Mouse (Mus musculus) left cerebral cortex, postnatal 25 days (tissue): ENCODE measurements around the gene Il2ra. TPM values are rescaled to one million over a fixed set of nuclear protein-coding genes. Genes with fewer than 3 reads are reported as not detected.
"Not testable (repeated sequence)": the region's sequence is repeated elsewhere in the genome, so short reads cannot be mapped to it uniquely, and the experiment has no call there.

Source experiments
- DNase-seq, 2 experiments: peaks; one replicate each; pipeline ENCODE4 v3.0.0; 2022; ENCODE audit warnings: low spot score in 2 of 2, mixed read lengths in 1 of 2
- intact Hi-C: fragments of 180-260 bp; cut with DNase I; formaldehyde crosslinking; loops from one replicate; pipeline ENCODE4 v1.15.1; 2025
- total RNA-seq, 2 experiments: library from RNA; stranded (reverse); gene quantifications; 2 replicates each; pipeline ENCODE4 v1.2.3; 2021

The Il2ra gene
- total RNA-seq, result not detected

- DNase-seq, result no peak
- intact Hi-C loops, result no loop called here
Measured at GRCm38 (mm10) chr2:11642451-11642941, at the start of gene Il2ra. Gene Il2ra, plus strand, starts transcription at chr2:11642807.

- intact Hi-C loops, result no loop called here
- no peak for DNase-seq
Measured at GRCm38 (mm10) chr2:11596690-11597089, 45.9 kb upstream of the Il2ra start.

GRCm38 (mm10) chr2:11597906-11598305 lies 44.7 kb upstream of the Il2ra start:
- intact Hi-C loops, result no loop called here
- no peak for DNase-seq

- DNase-seq, result no peak
- intact Hi-C loops, result loop anchor here (2.0 to 5.0 kb wide), 2 partner anchors 87 to 176 kb away; partner anchors contain the start of genes Ankrd16 and Fbh1
Measured at GRCm38 (mm10) chr2:11601795-11602194, 40.8 kb upstream of the Il2ra start.

- DNase-seq, result peak; percentile 95 to 97
- intact Hi-C loops, result loop anchor here (1.0 to 5.0 kb wide), 3 partner anchors 62 to 175 kb away; partner anchors contain the start of genes Ankrd16 and Fbh1
Measured at GRCm38 (mm10) chr2:11602506-11603489, 39.8 kb upstream of the Il2ra start.

- intact Hi-C loops, result loop anchor here (5.0 kb wide), 1 partner anchor 173 kb away; the partner anchor contains the start of genes Ankrd16 and Fbh1
- no peak for DNase-seq
Measured at GRCm38 (mm10) chr2:11604053-11604452, 38.6 kb upstream of the Il2ra start, which contains the start of gene Rbm17. Gene Rbm17, minus strand, starts transcription at chr2:11604153.

- intact Hi-C loops, result loop anchor here (5.0 kb wide), 1 partner anchor 172 kb away; the partner anchor contains the start of genes Ankrd16 and Fbh1
- no peak for DNase-seq
Measured at GRCm38 (mm10) chr2:11604911-11605310, 37.7 kb upstream of the Il2ra start.

GRCm38 (mm10) chr2:11606718-11607117 lies 35.9 kb upstream of the Il2ra start:
- intact Hi-C loops, DNase-seq: not testable (repeated sequence)

GRCm38 (mm10) chr2:11612939-11613338 lies 29.7 kb upstream of the Il2ra start:
- intact Hi-C loops, DNase-seq: not testable (repeated sequence)

GRCm38 (mm10) chr2:11616846-11617245 lies 25.8 kb upstream of the Il2ra start:
- no peak for DNase-seq
- intact Hi-C loops, result no loop called here

- intact Hi-C loops, result no loop called here
- no peak for DNase-seq
Measured at GRCm38 (mm10) chr2:11619598-11619997, 23.0 kb upstream of the Il2ra start.

GRCm38 (mm10) chr2:11623173-11623572 lies 19.4 kb upstream of the Il2ra start:
- no peak for DNase-seq
- intact Hi-C loops, result no loop called here

GRCm38 (mm10) chr2:11623726-11624125 lies 18.9 kb upstream of the Il2ra start:
- intact Hi-C loops, result no loop called here
- no peak for DNase-seq

- no peak for DNase-seq
- intact Hi-C loops, result no loop called here
Measured at GRCm38 (mm10) chr2:11625890-11626289, 16.7 kb upstream of the Il2ra start, which contains the start of gene Gm17490. Gene Gm17490, minus strand, starts transcription at chr2:11626264.

GRCm38 (mm10) chr2:11635035-11635434 lies 7.6 kb upstream of the Il2ra start:
- intact Hi-C loops, result loop anchor here (10.0 kb wide), 1 partner anchor 460 kb away; no protein-coding TSS in a partner anchor
- DNase-seq, result no peak

- DNase-seq, result no peak
- intact Hi-C loops, result loop anchor here (10.0 kb wide), 1 partner anchor 459 kb away; no protein-coding TSS in a partner anchor
Measured at GRCm38 (mm10) chr2:11635471-11636137, 7.0 kb upstream of the Il2ra start.

- DNase-seq, result no peak
- intact Hi-C loops, result loop anchor here (10.0 kb wide), 1 partner anchor 459 kb away; no protein-coding TSS in a partner anchor
Measured at GRCm38 (mm10) chr2:11636138-11636480, 6.5 kb upstream of the Il2ra start.

- intact Hi-C loops, result loop anchor here (10.0 kb wide), 1 partner anchor 458 kb away; no protein-coding TSS in a partner anchor
Measured at GRCm38 (mm10) chr2:11637115-11637514, 5.5 kb upstream of the Il2ra start.

GRCm38 (mm10) chr2:11644057-11644456 lies 1.4 kb downstream of the Il2ra start:
- intact Hi-C loops, result no loop called here
- DNase-seq, result no peak

More at GRCm38 (mm10) chr2:11637115-11637514, 5.5 kb upstream of the Il2ra start:
- no peak for DNase-seq

GRCm38 (mm10) chr2:11645297-11645696 lies 2.7 kb downstream of the Il2ra start:
- no peak for DNase-seq
- intact Hi-C loops, result no loop called here
